Mouse (Mus musculus): ENCODE measurements at regions not wholly inside any gene's neighbourhood (a gene's known extent, or its start where the extent isn't known, plus 50 kb on each side); places are given as distances from the start of the nearest gene placed in this dataset.

- DNase-seq, result peak; percentile 40 to 54
These were observed 270.7 kb upstream of the Hs6st1 start for GRCm38 (mm10) chr1:35797526-35797925.

- no peak for DNase-seq
These were observed 262.7 kb upstream of the Hs6st1 start for GRCm38 (mm10) chr1:35805546-35805945.

GRCm38 (mm10) chr1:35806329-35806728, 261.9 kb upstream of the Hs6st1 start:
- DNase-seq, result no peak

- no peak for DNase-seq
These were observed 261.5 kb upstream of the Hs6st1 start for GRCm38 (mm10) chr1:35806731-35807130.

GRCm38 (mm10) chr1:35808894-35809293, 259.3 kb upstream of the Hs6st1 start:
- no peak for DNase-seq

GRCm38 (mm10) chr1:35809341-35809740, 258.9 kb upstream of the Hs6st1 start:
- no peak for DNase-seq

- no peak for DNase-seq
These were observed 257.4 kb upstream of the Hs6st1 start for GRCm38 (mm10) chr1:35810571-35811342.

GRCm38 (mm10) chr1:35811380-35811779, 256.8 kb upstream of the Hs6st1 start:
- peak; percentile 86 to 89 for DNase-seq

- no peak for DNase-seq
These were observed 256.4 kb upstream of the Hs6st1 start for GRCm38 (mm10) chr1:35811795-35812194.

- DNase-seq, result no peak
These were observed 254.6 kb upstream of the Hs6st1 start for GRCm38 (mm10) chr1:35813625-35814024.

- no peak for DNase-seq
These were observed 254.0 kb upstream of the Hs6st1 start for GRCm38 (mm10) chr1:35814207-35814606.

- no peak for DNase-seq
These were observed 253.4 kb upstream of the Hs6st1 start for GRCm38 (mm10) chr1:35814751-35815150.

GRCm38 (mm10) chr1:35821791-35822190, 246.4 kb upstream of the Hs6st1 start:
- no peak for DNase-seq

GRCm38 (mm10) chr1:35822376-35823202, 245.6 kb upstream of the Hs6st1 start:
- no peak for DNase-seq

GRCm38 (mm10) chr1:35823496-35823895, 244.7 kb upstream of the Hs6st1 start:
- DNase-seq, result no peak

GRCm38 (mm10) chr1:35823981-35824880, 244.0 kb upstream of the Hs6st1 start:
- DNase-seq, result peak; percentile 68 to 74

- DNase-seq, result no peak
These were observed 242.7 kb upstream of the Hs6st1 start for GRCm38 (mm10) chr1:35825531-35825966.

- DNase-seq, result no peak
These were observed 241.6 kb upstream of the Hs6st1 start for GRCm38 (mm10) chr1:35826575-35827114.

- no peak for DNase-seq
These were observed 240.7 kb upstream of the Hs6st1 start for GRCm38 (mm10) chr1:35827471-35827870.

- DNase-seq, result no peak
These were observed 234.0 kb upstream of the Hs6st1 start for GRCm38 (mm10) chr1:35834180-35834579.

GRCm38 (mm10) chr1:35836552-35836951, 231.6 kb upstream of the Hs6st1 start:
- no peak for DNase-seq

- no peak for DNase-seq
These were observed 229.6 kb upstream of the Hs6st1 start for GRCm38 (mm10) chr1:35838625-35839024.

- DNase-seq, result peak; percentile 69 to 70
These were observed 228.8 kb upstream of the Hs6st1 start for GRCm38 (mm10) chr1:35839446-35839845.
